Mouse (Mus musculus) left cerebral cortex, postnatal 4 days (tissue): ENCODE results near the gene Gm3415. TPM values are rescaled to one million over a fixed set of nuclear protein-coding genes. Genes with fewer than 3 reads are reported as not detected.
"Not testable (repeated sequence)": the region's sequence is repeated elsewhere in the genome, so short reads cannot be mapped to it uniquely, and the experiment has no call there.

Source experiments
- DNase-seq: peaks from one replicate; pipeline ENCODE4 v3.0.0-alpha.2; 2022
- intact Hi-C: fragments of 180-260 bp; cut with DNase I; formaldehyde crosslinking; loops from one replicate; pipeline ENCODE4 v1.15.1; 2025
- total RNA-seq, 2 experiments: library from RNA; stranded (reverse); gene quantifications; 2 replicates each; pipeline ENCODE4 v1.2.3; 2021

The Gm3415 gene
- not detected for total RNA-seq

- intact Hi-C loops, DNase-seq: not testable (repeated sequence)
Measured at GRCm38 (mm10) chr5:146555836-146556235, at the start of gene Gm3415. Gene Gm3415 (plus strand): TSS chr5:146556136.

- intact Hi-C loops, DNase-seq: not testable (repeated sequence)
Measured at GRCm38 (mm10) chr5:146513823-146514222, 42.1 kb upstream of the Gm3415 start, which contains the start of gene Gm3402. Gene Gm3402 (plus strand): TSS chr5:146514123.

- intact Hi-C loops, DNase-seq: not testable (repeated sequence)
Measured at GRCm38 (mm10) chr5:146525501-146525900, 30.4 kb upstream of the Gm3415 start, which contains the start of gene Gm3404. Gene Gm3404 (plus strand): TSS chr5:146525801.

GRCm38 (mm10) chr5:146537347-146537746 is 18.6 kb upstream of the Gm3415 start, which contains the start of gene Gm3409:
Gene Gm3409 (plus strand): TSS chr5:146537647.
- DNase-seq, intact Hi-C loops: not testable (repeated sequence)

GRCm38 (mm10) chr5:146564259-146564658 is 8.3 kb downstream of the Gm3415 start:
- intact Hi-C loops: no loop called here
- DNase-seq: no peak

- DNase-seq: peak; percentile 25
Measured at GRCm38 (mm10) chr5:146567054-146567453, 11.1 kb downstream of the Gm3415 start.

GRCm38 (mm10) chr5:146570179-146570578 is 14.2 kb downstream of the Gm3415 start:
- intact Hi-C loops: loop anchor here (10.0 kb wide), 1 partner anchor 105 kb away; no protein-coding TSS in a partner anchor
- not testable (repeated sequence) for DNase-seq

More at GRCm38 (mm10) chr5:146567054-146567453, 11.1 kb downstream of the Gm3415 start:
- intact Hi-C loops: no loop called here

GRCm38 (mm10) chr5:146571830-146572734 is 16.1 kb downstream of the Gm3415 start:
- DNase-seq: peak; percentile 39
- intact Hi-C loops: loop anchor here (10.0 kb wide), 1 partner anchor 103 kb away; no protein-coding TSS in a partner anchor

- intact Hi-C loops: loop anchor here (10.0 kb wide), 1 partner anchor 102 kb away; no protein-coding TSS in a partner anchor
- not testable (repeated sequence) for DNase-seq
Measured at GRCm38 (mm10) chr5:146572735-146573042, 16.8 kb downstream of the Gm3415 start.

- intact Hi-C loops: loop anchor here (10.0 kb wide), 1 partner anchor 98 kb away; no protein-coding TSS in a partner anchor
- no peak for DNase-seq
Measured at GRCm38 (mm10) chr5:146576668-146577067, 20.7 kb downstream of the Gm3415 start.

GRCm38 (mm10) chr5:146584156-146584477 is 28.2 kb downstream of the Gm3415 start:
- DNase-seq: no peak
- intact Hi-C loops: no loop called here

GRCm38 (mm10) chr5:146584478-146585306 is 28.8 kb downstream of the Gm3415 start, which contains the start of gene Gpr12:
Gene Gpr12 (minus strand): TSS chr5:146585239.
- intact Hi-C loops: no loop called here
- DNase-seq: peak; percentile 30

- no peak for DNase-seq
- intact Hi-C loops: no loop called here
Measured at GRCm38 (mm10) chr5:146585307-146585651, 29.3 kb downstream of the Gm3415 start.

- DNase-seq: no peak
Measured at GRCm38 (mm10) chr5:146586357-146587070, 30.6 kb downstream of the Gm3415 start.

GRCm38 (mm10) chr5:146590987-146591386 is 35.1 kb downstream of the Gm3415 start:
- DNase-seq: peak; percentile 41
- intact Hi-C loops: no loop called here

More at GRCm38 (mm10) chr5:146586357-146587070, 30.6 kb downstream of the Gm3415 start:
- intact Hi-C loops: no loop called here

GRCm38 (mm10) chr5:146591636-146592035 is 35.7 kb downstream of the Gm3415 start:
- no peak for DNase-seq
- intact Hi-C loops: no loop called here

GRCm38 (mm10) chr5:146592580-146592979 is 36.6 kb downstream of the Gm3415 start:
- intact Hi-C loops: no loop called here
- no peak for DNase-seq

GRCm38 (mm10) chr5:146596612-146597502 is 40.9 kb downstream of the Gm3415 start:
- intact Hi-C loops: no loop called here
- no peak for DNase-seq

GRCm38 (mm10) chr5:146597503-146597874 is 41.6 kb downstream of the Gm3415 start:
- DNase-seq: no peak
- intact Hi-C loops: no loop called here
